Mouse (Mus musculus): ENCODE data around the gene Ehd3. TPM values are rescaled to one million over a fixed set of nuclear protein-coding genes. Genes with fewer than 3 reads are reported as not detected.

The Ehd3 gene
- polyA plus RNA-seq, 1 experiment from 2014 or later: 7.0 TPM

- Histone ChIP-seq H3K36me3 (ENCODE audit: control insufficient read depth, insufficient read depth, low read length) (no peaks in the 10 kb centered on the region), H3K27ac (ENCODE audit: low read depth, low read length) (no peak overlapping the region), H3K9me3 (ENCODE audit: control insufficient read depth, low read length) (no peaks in the 10 kb centered on the region), H3K4me1 (replicated peaks; ENCODE audit: control insufficient read depth, insufficient read depth, low read length) (no peaks in the 10 kb centered on the region), H3K27me3 (ENCODE audit: control insufficient read depth, insufficient read depth, low read length) (no peaks in the 10 kb centered on the region), H3K4me2 (replicated peaks; ENCODE audit: low read depth, low read length) (no peak overlapping the region), H3K9ac (ENCODE audit: low read depth, low read length) (no peak overlapping the region), H3K4me3 (ENCODE audit: low read depth, low read length) (no peak overlapping the region)
- 91% methylated on average over 4 of the region's 4 CpGs for WGBS
- no peak for ATAC-seq (ENCODE audit: low FRiP score)
- no peak for DNase-seq (ENCODE audit: low spot score)
These were observed 18.3 kb downstream of the Ehd3 start for GRCm38 (mm10) chr17:73822255-73822654.

GRCm38 (mm10) chr17:73823121-73824021 is 19.4 kb downstream of the Ehd3 start:
- DNase-seq (ENCODE audit: low spot score): no peak
- Histone ChIP-seq H3K36me3 (ENCODE audit: control insufficient read depth, insufficient read depth, low read length) (no peaks in the 10 kb centered on the region), H3K9ac (ENCODE audit: low read depth, low read length) (no peak overlapping the region), H3K9me3 (ENCODE audit: control insufficient read depth, low read length) (no peaks in the 10 kb centered on the region), H3K4me1 (replicated peaks; ENCODE audit: control insufficient read depth, insufficient read depth, low read length) (no peaks in the 10 kb centered on the region), H3K27ac (ENCODE audit: low read depth, low read length) (no peak overlapping the region), H3K4me3 (ENCODE audit: low read depth, low read length) (no peak overlapping the region), H3K4me2 (replicated peaks; ENCODE audit: low read depth, low read length) (no peak overlapping the region), H3K27me3 (ENCODE audit: control insufficient read depth, insufficient read depth, low read length) (no peaks in the 10 kb centered on the region)
- 76% methylated on average over 17 of the region's 17 CpGs for WGBS
- ATAC-seq (ENCODE audit: low FRiP score): no peak

- Histone ChIP-seq H3K27me3 (ENCODE audit: control insufficient read depth, insufficient read depth, low read length) (no peaks in the 10 kb centered on the region), H3K4me2 (replicated peaks; ENCODE audit: low read depth, low read length) (no peak overlapping the region), H3K9ac (ENCODE audit: low read depth, low read length) (no peak overlapping the region), H3K4me1 (replicated peaks; ENCODE audit: control insufficient read depth, insufficient read depth, low read length) (no peaks in the 10 kb centered on the region), H3K4me3 (ENCODE audit: low read depth, low read length) (no peak overlapping the region), H3K9me3 (ENCODE audit: control insufficient read depth, low read length) (no peaks in the 10 kb centered on the region), H3K27ac (ENCODE audit: low read depth, low read length) (no peak overlapping the region), H3K36me3 (ENCODE audit: control insufficient read depth, insufficient read depth, low read length) (no peaks in the 10 kb centered on the region)
- WGBS: 76% methylated on average over 6 of the region's 6 CpGs
- no peak for ATAC-seq (ENCODE audit: low FRiP score)
- no peak for DNase-seq (ENCODE audit: low spot score)
These were observed 20.0 kb downstream of the Ehd3 start for GRCm38 (mm10) chr17:73824022-73824340.

- no peak for DNase-seq (ENCODE audit: low spot score)
- 94% methylated on average over 6 of the region's 6 CpGs for WGBS
- Histone ChIP-seq H3K4me3 (ENCODE audit: low read depth, low read length) (no peak overlapping the region), H3K9me3 (ENCODE audit: control insufficient read depth, low read length) (no peaks in the 10 kb centered on the region), H3K9ac (ENCODE audit: low read depth, low read length) (no peak overlapping the region), H3K27me3 (ENCODE audit: control insufficient read depth, insufficient read depth, low read length) (no peaks in the 10 kb centered on the region), H3K4me1 (replicated peaks; ENCODE audit: control insufficient read depth, insufficient read depth, low read length) (no peaks in the 10 kb centered on the region), H3K27ac (ENCODE audit: low read depth, low read length) (no peak overlapping the region), H3K4me2 (replicated peaks; ENCODE audit: low read depth, low read length) (no peak overlapping the region), H3K36me3 (ENCODE audit: control insufficient read depth, insufficient read depth, low read length) (no peaks in the 10 kb centered on the region)
- no peak for ATAC-seq (ENCODE audit: low FRiP score)
These were observed 22.2 kb downstream of the Ehd3 start for GRCm38 (mm10) chr17:73826106-73826505.

- Histone ChIP-seq H3K9me3 (ENCODE audit: control insufficient read depth, low read length) (no peaks in the 10 kb centered on the region), H3K4me1 (replicated peaks; ENCODE audit: control insufficient read depth, insufficient read depth, low read length) (no peaks in the 10 kb centered on the region), H3K27me3 (ENCODE audit: control insufficient read depth, insufficient read depth, low read length) (no peaks in the 10 kb centered on the region), H3K4me2 (replicated peaks; ENCODE audit: low read depth, low read length) (no peak overlapping the region), H3K36me3 (ENCODE audit: control insufficient read depth, insufficient read depth, low read length) (no peaks in the 10 kb centered on the region), H3K9ac (ENCODE audit: low read depth, low read length) (no peak overlapping the region), H3K4me3 (ENCODE audit: low read depth, low read length) (no peak overlapping the region), H3K27ac (ENCODE audit: low read depth, low read length) (no peak overlapping the region)
- 94% methylated on average over 11 of the region's 11 CpGs for WGBS
- no peak for ATAC-seq (ENCODE audit: low FRiP score)
- DNase-seq (ENCODE audit: low spot score): no peak
These were observed 23.5 kb downstream of the Ehd3 start for GRCm38 (mm10) chr17:73827446-73827845.

- Histone ChIP-seq H3K9ac (ENCODE audit: low read depth, low read length) (no peak overlapping the region), H3K27me3 (ENCODE audit: control insufficient read depth, insufficient read depth, low read length) (no peaks in the 10 kb centered on the region), H3K4me3 (ENCODE audit: low read depth, low read length) (no peak overlapping the region), H3K4me2 (replicated peaks; ENCODE audit: low read depth, low read length) (no peak overlapping the region), H3K9me3 (ENCODE audit: control insufficient read depth, low read length) (no peaks in the 10 kb centered on the region), H3K36me3 (ENCODE audit: control insufficient read depth, insufficient read depth, low read length) (no peaks in the 10 kb centered on the region), H3K4me1 (replicated peaks; ENCODE audit: control insufficient read depth, insufficient read depth, low read length) (no peaks in the 10 kb centered on the region), H3K27ac (ENCODE audit: low read depth, low read length) (no peak overlapping the region)
- 90% methylated on average over 1 of the region's 1 CpGs for WGBS
- ATAC-seq (ENCODE audit: low FRiP score): no peak
- DNase-seq (ENCODE audit: low spot score): no peak
These were observed 26.6 kb downstream of the Ehd3 start for GRCm38 (mm10) chr17:73830511-73830910.

GRCm38 (mm10) chr17:73831427-73831826 is 27.5 kb downstream of the Ehd3 start:
- 77% methylated on average over 4 of the region's 4 CpGs for WGBS
- DNase-seq (ENCODE audit: low spot score): no peak
- no peak overlapping the region for H3K27ac ChIP-seq (ENCODE audit: low read depth, low read length)
- H3K4me2 ChIP-seq (replicated peaks; ENCODE audit: low read depth, low read length): no peak overlapping the region
- H3K36me3 ChIP-seq (ENCODE audit: control insufficient read depth, insufficient read depth, low read length): no peaks in the 10 kb centered on the region
- ATAC-seq (ENCODE audit: low FRiP score): no peak
- no peak overlapping the region for H3K9ac ChIP-seq (ENCODE audit: low read depth, low read length)
- H3K27me3 ChIP-seq (ENCODE audit: control insufficient read depth, insufficient read depth, low read length): no peaks in the 10 kb centered on the region
- H3K4me1 ChIP-seq (replicated peaks; ENCODE audit: control insufficient read depth, insufficient read depth, low read length): no peaks in the 10 kb centered on the region
- H3K4me3 ChIP-seq (ENCODE audit: low read depth, low read length): no peak overlapping the region
- H3K9me3 ChIP-seq (ENCODE audit: control insufficient read depth, low read length): no peaks in the 10 kb centered on the region

- ATAC-seq (ENCODE audit: low FRiP score): no peak
- H3K27me3 ChIP-seq (ENCODE audit: control insufficient read depth, insufficient read depth, low read length): no peaks in the 10 kb centered on the region
- DNase-seq (ENCODE audit: low spot score): no peak
- H3K27ac ChIP-seq (ENCODE audit: low read depth, low read length): no peak overlapping the region
- no peaks in the 10 kb centered on the region for H3K9me3 ChIP-seq (ENCODE audit: control insufficient read depth, low read length)
- no peaks in the 10 kb centered on the region for H3K36me3 ChIP-seq (ENCODE audit: control insufficient read depth, insufficient read depth, low read length)
- H3K4me1 ChIP-seq (replicated peaks; ENCODE audit: control insufficient read depth, insufficient read depth, low read length): no peaks in the 10 kb centered on the region
- WGBS: 89% methylated on average over 1 of the region's 1 CpGs
- H3K9ac ChIP-seq (ENCODE audit: low read depth, low read length): no peak overlapping the region
- no peak overlapping the region for H3K4me2 ChIP-seq (replicated peaks; ENCODE audit: low read depth, low read length)
- no peak overlapping the region for H3K4me3 ChIP-seq (ENCODE audit: low read depth, low read length)
These were observed 29.0 kb downstream of the Ehd3 start for GRCm38 (mm10) chr17:73832901-73833300.

- no peak overlapping the region for H3K9ac ChIP-seq (ENCODE audit: low read depth, low read length)
- ATAC-seq (ENCODE audit: low FRiP score) (no peak), DNase-seq (ENCODE audit: low spot score) (no peak)
- H3K4me3 ChIP-seq (ENCODE audit: low read depth, low read length): no peak overlapping the region
- no peaks in the 10 kb centered on the region for H3K4me1 ChIP-seq (replicated peaks; ENCODE audit: control insufficient read depth, insufficient read depth, low read length)
- no peaks in the 10 kb centered on the region for H3K27me3 ChIP-seq (ENCODE audit: control insufficient read depth, insufficient read depth, low read length)
- H3K36me3 ChIP-seq (ENCODE audit: control insufficient read depth, insufficient read depth, low read length): no peaks in the 10 kb centered on the region
- H3K9me3 ChIP-seq (ENCODE audit: control insufficient read depth, low read length): no peaks in the 10 kb centered on the region
- H3K4me2 ChIP-seq (replicated peaks; ENCODE audit: low read depth, low read length): no peak overlapping the region
- H3K27ac ChIP-seq (ENCODE audit: low read depth, low read length): no peak overlapping the region
- 83% methylated on average over 3 of the region's 3 CpGs for WGBS
These were observed 29.5 kb downstream of the Ehd3 start for GRCm38 (mm10) chr17:73833474-73833873.

All from hindbrain, embryonic 11.5 days (tissue).